Mouse (Mus musculus) liver, embryonic 14.5 days (tissue): Measurements from ENCODE around the gene Ankrd23. TPM values are rescaled to one million over a fixed set of nuclear protein-coding genes. Genes with fewer than 3 reads are reported as not detected.
A peak's percentile ranks its signal among the peaks of the same experiment; 100 is the strongest.

Experiments used
- ATAC-seq: fragments of 200-750 bp; cut with Nextera tagmentation; 2 replicates; pipeline ENCODE4 v1.8.0; 2017; ENCODE audit warnings: moderate number of reproducible peaks, mild to moderate bottlenecking, moderate library complexity; ENCODE audit not compliant: insufficient read depth
- DNase-seq, 3 experiments: peaks; one replicate each; pipeline ENCODE4 v3.0.0-alpha.2; 2012 to 2013; ENCODE audit warnings: low read depth in 3 of 3, low spot score in 3 of 3
- H3K27ac ChIP-seq: fragments of 300-500 bp; sonication (generic); 2 replicates; pipeline ENCODE4 v1.5.1; 2014; ENCODE audit warnings: moderate library complexity, mild to moderate bottlenecking, control low read depth, inconsistent platforms
- H3K27me3 ChIP-seq: fragments of 300-500 bp; sonication (generic); 2 replicates; pipeline ENCODE4 v1.6.1; 2014; ENCODE audit warnings: mild to moderate bottlenecking, low read length, moderate library complexity; ENCODE audit not compliant: control insufficient read depth, insufficient read depth
- H3K36me3 ChIP-seq: fragments of 300-500 bp; sonication (generic); replicated peaks from 2 replicates; pipeline ENCODE4 v1.6.1; 2014; ENCODE audit warnings: low read depth; ENCODE audit not compliant: control insufficient read depth, insufficient read depth
- H3K4me1 ChIP-seq, 2 experiments: fragments of 200-500 bp in 1 of 2; fragments of 300-500 bp in 1 of 2; sonication (generic) in 1 of 2; replicated peaks; 2 replicates each; pipeline ENCODE4 v1.6.1; 2012 to 2014; ENCODE audit warnings: antibody characterized with exemption in 1 of 2, inconsistent platforms in 1 of 2, low read length in 1 of 2; ENCODE audit not compliant: control insufficient read depth in 2 of 2, insufficient read depth in 2 of 2
- H3K4me2 ChIP-seq: fragments of 300-500 bp; sonication (generic); 2 replicates; pipeline ENCODE4 v1.6.1; 2014; ENCODE audit warnings: low read depth, mild to moderate bottlenecking, control low read depth, moderate library complexity
- H3K4me3 ChIP-seq, 2 experiments: fragments of 200-500 bp in 1 of 2; fragments of 300-500 bp in 1 of 2; sonication (generic) in 1 of 2; 2 replicates each; pipeline ENCODE4 v1.5.1; 2012 to 2014; ENCODE audit warnings: low read depth in 2 of 2, low read length in 2 of 2, mild to moderate bottlenecking in 2 of 2, control low read depth in 1 of 2, inconsistent platforms in 1 of 2, moderate library complexity in 1 of 2; ENCODE audit not compliant: insufficient read depth in 1 of 2
- H3K9ac ChIP-seq: fragments of 300-500 bp; sonication (generic); replicated peaks from 2 replicates; pipeline ENCODE4 v1.6.1; 2014; ENCODE audit warnings: mild to moderate bottlenecking, control low read depth, moderate library complexity
- H3K9me3 ChIP-seq: fragments of 300-500 bp; sonication (generic); 2 replicates; pipeline ENCODE4 v1.6.1; 2016; ENCODE audit warnings: low read length, mixed read lengths; ENCODE audit not compliant: control insufficient read depth
- CTCF ChIP-seq: IDR thresholded peaks from 2 replicates; pipeline ENCODE4 v1.5.1; 2016; ENCODE audit warnings: antibody characterized with exemption, low read depth, control low read depth
- EP300 ChIP-seq: IDR thresholded peaks from 2 replicates; pipeline ENCODE4 v1.6.1; 2016; ENCODE audit warnings: antibody characterized with exemption, low read depth
- WGBS: fragments of 180-500 bp; shearing (Covaris S2); extraction: QIAGEN DNeasy Blood & Tissue Kit; methylation state at CpG from one replicate; pipeline ENCODE4 v1.1.7; 2014; ENCODE audit not compliant: insufficient replicate concordance; 5-methylcytosine and 5-hydroxymethylcytosine counted together
- polyA plus RNA-seq, 2 experiments: library from polyadenylated mRNA; depleted of rRNA in 1 of 2; stranded (reverse) in 1 of 2; unstranded in 1 of 2; fragments of >200 nt; fragmentation: Nextera tagmentation in 1 of 2; extraction: Ambion mirVana in 1 of 2; gene quantifications; 2 replicates each; pipeline versions ENCODE4 v1.2.1 to v1.2.3; 2012 to 2014

Gene Ankrd23
- polyA plus RNA-seq, 2 experiments, result 0.80 to 2.3 TPM

DNA sequence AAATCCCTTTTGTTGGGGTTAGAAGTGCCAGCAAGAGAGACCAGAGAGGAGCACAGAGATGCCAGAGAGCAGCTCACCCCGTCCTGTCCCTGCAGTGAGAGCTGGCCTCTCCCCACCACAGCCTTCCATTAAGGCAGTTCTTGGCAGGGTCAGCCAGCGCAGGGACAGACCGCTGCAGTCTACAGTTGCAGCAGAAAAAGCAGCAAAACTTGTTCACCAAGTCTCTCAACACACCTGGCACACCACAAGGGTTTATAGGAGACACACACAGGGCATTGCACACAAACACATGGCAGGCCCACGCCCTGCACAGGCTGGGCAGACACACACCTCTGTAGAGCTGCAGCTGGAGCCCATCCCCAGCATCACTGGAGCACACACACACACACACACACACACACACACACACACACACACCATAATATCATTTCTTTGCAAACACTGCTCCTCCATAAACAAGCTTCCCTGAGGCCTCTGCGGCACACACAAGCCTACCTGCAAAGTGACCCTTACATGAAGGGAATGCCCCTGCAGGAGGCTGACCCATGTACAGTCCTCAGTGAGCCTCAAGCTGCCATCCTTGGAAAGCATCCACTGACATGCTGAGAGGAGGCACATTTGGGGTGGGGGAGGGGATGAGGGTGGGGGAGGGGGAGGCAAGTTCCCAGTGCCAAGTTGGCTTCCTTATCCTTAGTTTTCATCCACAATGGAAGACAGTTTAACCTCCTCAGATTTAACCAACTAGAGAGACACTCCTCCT lies 37.7 kb upstream of the Ankrd23 start:
- TF ChIP-seq EP300 (no peak), CTCF (no peak)
- H3K9ac ChIP-seq, result no peak overlapping the region
- H3K9me3 ChIP-seq, result no peaks in the 10 kb centered on the region
- H3K27me3 ChIP-seq, result no peaks in the 10 kb centered on the region
- WGBS, result 68% methylated on average over 5 of the region's 5 CpGs
- no peak overlapping the region for H3K4me3 ChIP-seq
- H3K27ac ChIP-seq, result no peak overlapping the region
- H3K4me1 ChIP-seq, result no peaks in the 10 kb centered on the region; a peak in 1 of 4 replicates
- no peak overlapping the region for H3K4me2 ChIP-seq
- no peak for ATAC-seq
- H3K36me3 ChIP-seq, result no peaks in the 10 kb centered on the region
- DNase-seq, result no peak

DNA sequence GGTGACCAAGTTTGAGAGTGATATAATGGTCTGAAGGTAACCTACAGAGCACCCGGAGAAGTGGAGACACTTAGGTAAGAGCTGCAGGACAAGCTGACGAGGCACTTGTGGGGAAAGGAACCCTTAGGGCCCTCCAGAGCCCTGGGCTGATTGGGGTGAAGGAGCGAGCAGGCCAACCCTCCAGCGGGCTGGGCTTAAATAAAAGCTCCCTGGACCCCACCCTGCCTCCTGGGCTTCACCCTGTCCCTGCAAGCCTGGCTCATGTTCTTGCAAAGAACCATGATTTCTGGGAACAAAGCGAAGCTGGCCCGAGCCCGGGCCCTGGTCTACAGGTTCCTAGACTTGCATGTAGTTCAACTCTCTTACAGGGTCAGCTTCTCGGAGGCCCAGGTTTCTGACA lies 36.8 kb upstream of the Ankrd23 start:
- TF ChIP-seq EP300 (no peak), CTCF (no peak)
- 70% methylated on average over 8 of the region's 8 CpGs for WGBS
- DNase-seq, result no peak
- Histone ChIP-seq H3K36me3 (no peaks in the 10 kb centered on the region), H3K9me3 (no peaks in the 10 kb centered on the region), H3K4me1 (no peaks in the 10 kb centered on the region; a peak in 2 of 4 replicates), H3K4me3 (no peak overlapping the region), H3K27me3 (no peaks in the 10 kb centered on the region), H3K27ac (no peak overlapping the region), H3K9ac (no peak overlapping the region), H3K4me2 (no peak overlapping the region)
- ATAC-seq, result no peak

DNA sequence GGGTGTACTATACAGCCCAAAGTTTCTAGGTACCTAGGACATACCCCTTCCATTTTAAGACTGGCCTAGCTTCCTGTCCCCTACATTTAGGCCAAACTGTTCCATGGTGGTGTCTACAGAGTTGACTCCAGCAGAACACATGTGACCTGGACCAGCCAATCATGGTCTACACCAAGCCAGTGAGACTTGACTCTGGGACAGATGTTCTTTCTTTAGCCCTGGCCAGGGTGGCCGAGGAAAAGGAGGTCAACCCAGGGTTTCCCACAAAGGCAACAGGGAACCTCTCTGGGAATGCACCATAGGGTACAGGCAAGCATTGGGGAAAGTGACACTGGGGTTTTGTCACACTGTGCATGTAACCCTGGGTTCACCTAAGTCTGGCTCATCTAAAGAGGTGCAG lies 36.0 kb upstream of the Ankrd23 start:
- H3K27ac ChIP-seq, result no peak overlapping the region
- no peak overlapping the region for H3K4me2 ChIP-seq
- WGBS, result 57% methylated on average over 1 of the region's 1 CpGs
- TF ChIP-seq EP300, result no peak
- no peak for TF ChIP-seq CTCF
- H3K4me3 ChIP-seq, result no peak overlapping the region
- H3K9me3 ChIP-seq, result no peaks in the 10 kb centered on the region
- DNase-seq, result no peak
- no peaks in the 10 kb centered on the region for H3K27me3 ChIP-seq
- no peaks in the 10 kb centered on the region for H3K36me3 ChIP-seq
- no peak for ATAC-seq
- no peaks in the 10 kb centered on the region; a peak in 2 of 4 replicates for H3K4me1 ChIP-seq
- H3K9ac ChIP-seq, result no peak overlapping the region

DNA sequence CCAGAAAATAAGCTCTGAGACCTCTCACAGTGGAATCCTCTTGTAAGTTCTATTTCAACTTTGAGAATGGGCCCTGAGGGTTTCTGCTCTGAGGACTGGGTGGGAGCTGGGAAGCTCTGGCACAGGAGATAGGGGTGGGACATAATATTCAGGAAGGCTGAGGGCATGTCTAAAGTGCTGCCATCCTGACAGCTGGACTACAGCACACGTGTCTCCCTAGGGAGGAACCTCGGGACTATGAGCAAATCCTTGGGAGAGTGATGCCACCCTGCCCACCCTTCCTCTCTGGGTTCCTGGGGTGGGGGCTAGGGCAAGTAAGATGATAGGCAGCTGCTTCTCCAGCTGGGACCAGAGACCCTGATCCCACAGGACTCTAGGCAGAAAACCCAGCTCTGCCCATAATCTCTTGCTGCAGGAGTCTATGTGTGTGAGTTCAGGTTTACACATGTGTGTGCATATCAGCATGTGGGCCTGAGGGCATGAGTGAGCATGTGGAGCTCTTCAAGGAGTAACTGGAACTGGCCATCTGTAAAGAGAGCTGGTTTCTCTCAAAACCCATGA lies 35.5 kb upstream of the Ankrd23 start:
- no peak overlapping the region for H3K4me3 ChIP-seq
- no peaks in the 10 kb centered on the region for H3K9me3 ChIP-seq
- ATAC-seq, result no peak
- TF ChIP-seq EP300 (no peak), CTCF (no peak)
- no peak overlapping the region for H3K9ac ChIP-seq
- H3K4me1 ChIP-seq, result no peaks in the 10 kb centered on the region; a peak in 2 of 4 replicates
- H3K27ac ChIP-seq, result no peak overlapping the region
- 34% methylated on average over 2 of the region's 2 CpGs for WGBS
- no peak overlapping the region for H3K4me2 ChIP-seq
- H3K27me3 ChIP-seq, result no peaks in the 10 kb centered on the region
- no peak for DNase-seq
- H3K36me3 ChIP-seq, result no peaks in the 10 kb centered on the region

DNA sequence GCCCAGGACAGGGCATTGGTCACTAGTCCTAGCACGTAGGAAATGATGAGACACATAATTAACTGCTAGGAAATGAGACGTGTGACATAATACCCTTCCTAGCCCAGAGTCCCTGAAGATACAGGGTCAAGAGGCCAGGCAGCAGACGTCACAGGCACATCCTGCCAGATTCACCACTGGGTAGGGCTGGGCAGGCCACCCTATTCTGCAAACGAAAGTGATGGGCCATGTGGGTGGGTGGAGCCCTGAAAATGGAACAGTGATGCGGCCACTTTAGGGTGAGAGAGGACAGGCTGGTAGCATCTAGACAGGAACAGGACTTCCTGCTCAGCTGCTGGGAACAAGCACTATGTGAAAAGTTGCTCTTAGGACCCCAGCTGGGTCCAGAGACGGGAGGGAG lies 34.9 kb upstream of the Ankrd23 start:
- no peak overlapping the region for H3K9ac ChIP-seq
- WGBS, result 22% methylated on average over 6 of the region's 6 CpGs
- DNase-seq, result no peak
- H3K27me3 ChIP-seq, result no peaks in the 10 kb centered on the region
- TF ChIP-seq CTCF (no peak), EP300 (no peak)
- no peaks in the 10 kb centered on the region; a peak in 2 of 4 replicates for H3K4me1 ChIP-seq
- peak; percentile 43; the same call in 1 of the 2 replicates for ATAC-seq
- H3K27ac ChIP-seq, result no peak overlapping the region
- H3K36me3 ChIP-seq, result no peaks in the 10 kb centered on the region
- no peaks in the 10 kb centered on the region for H3K9me3 ChIP-seq
- no peak overlapping the region for H3K4me3 ChIP-seq
- H3K4me2 ChIP-seq, result no peak overlapping the region
